Mouse (Mus musculus): ENCODE measurements at regions not wholly inside any gene's neighbourhood (a gene's known extent, or its start where the extent isn't known, plus 50 kb on each side); places are given as distances from the start of the nearest gene placed in this dataset.
"Not testable (repeated sequence)": the region's sequence is repeated elsewhere in the genome, so short reads cannot be mapped to it uniquely, and the experiment has no call there.

DNA sequence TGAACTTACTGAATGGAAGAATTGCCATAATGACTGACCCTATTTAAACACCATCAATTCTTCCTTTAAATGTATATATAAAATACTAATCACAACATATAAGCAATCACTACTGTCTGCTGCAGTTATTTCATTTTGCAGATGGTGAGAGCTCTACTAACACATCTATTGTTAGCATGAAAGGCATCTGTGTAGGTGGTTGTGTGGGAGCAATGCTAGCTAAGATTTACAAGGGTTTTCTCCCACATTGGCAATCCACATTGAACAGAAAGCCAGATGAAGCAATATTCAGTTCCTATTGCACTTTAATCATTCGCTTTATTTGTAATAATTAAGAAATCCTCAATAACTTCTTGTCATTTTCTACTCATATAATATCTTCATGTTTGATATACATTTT lies 503.4 kb downstream of the Pet2 start:
- peak in 1 of 2 experiments; percentile 2 for DNase-seq

- not testable (repeated sequence) for DNase-seq
Observed at GRCm38 (mm10) chrX:88873260-88873659, 536.2 kb downstream of the Pet2 start.

Measured in layer of hippocampus, postnatal 36 days (tissue).